Mouse (Mus musculus) cortical plate, adult 2 months (tissue): ENCODE measurements around the gene Mcm10. TPM values are rescaled to one million over a fixed set of nuclear protein-coding genes. Genes with fewer than 3 reads are reported as not detected.
"Not testable (repeated sequence)": the region's sequence is repeated elsewhere in the genome, so short reads cannot be mapped to it uniquely, and the experiment has no call there.

ENCODE experiments used
- H3K27ac ChIP-seq: fragments of 200-500 bp; 2 replicates; pipeline ENCODE4 v1.5.1; 2012; ENCODE audit warnings: low read length, control low read depth, inconsistent platforms; ENCODE audit not compliant: insufficient read depth
- H3K4me1 ChIP-seq: fragments of 200-500 bp; 2 replicates; pipeline ENCODE4 v1.6.1; 2011; ENCODE audit warnings: low read length; ENCODE audit not compliant: control insufficient read depth, insufficient read depth
- H3K4me3 ChIP-seq: fragments of 200-500 bp; 2 replicates; pipeline ENCODE4 v1.5.1; 2011; ENCODE audit warnings: mild to moderate bottlenecking, low read length, control low read depth; ENCODE audit not compliant: insufficient read depth
- CTCF ChIP-seq: fragments of 200-500 bp; IDR thresholded peaks from 2 replicates; pipeline ENCODE4 v1.5.1; 2011; ENCODE audit warnings: mild to moderate bottlenecking, control low read depth, low read length; ENCODE audit not compliant: insufficient read depth; ENCODE audit errors: extremely low read depth
- POLR2A ChIP-seq: fragments of 200-500 bp; IDR thresholded peaks from 2 replicates; pipeline ENCODE4 v1.6.1; 2011; ENCODE audit warnings: mild to moderate bottlenecking, low read length, control low read depth; ENCODE audit not compliant: insufficient read depth; ENCODE audit errors: extremely low read depth
- polyA plus RNA-seq: library from polyadenylated mRNA; depleted of rRNA; stranded (reverse); fragments of >200 nt; gene quantifications from 2 replicates; pipeline ENCODE4 v1.2.3, GENCODE M21; 2012; rRNA removed

Mcm10 gene
- polyA plus RNA-seq, 1 experiment: 2.3 TPM

GRCm38 (mm10) chr2:4958039-4958438 is 54.6 kb downstream of the Mcm10 start:
- Histone ChIP-seq H3K4me1 (no peaks in the 10 kb centered on the region), H3K4me3 (no peak overlapping the region), H3K27ac (no peak overlapping the region)
- TF ChIP-seq POLR2A (no peak), CTCF (no peak)

GRCm38 (mm10) chr2:4954216-4954760 is 58.3 kb downstream of the Mcm10 start:
- no peak overlapping the region for H3K4me3 ChIP-seq
- H3K4me1 ChIP-seq: no peaks in the 10 kb centered on the region
- H3K27ac ChIP-seq: no peak overlapping the region
- no peak for TF ChIP-seq POLR2A

DNA sequence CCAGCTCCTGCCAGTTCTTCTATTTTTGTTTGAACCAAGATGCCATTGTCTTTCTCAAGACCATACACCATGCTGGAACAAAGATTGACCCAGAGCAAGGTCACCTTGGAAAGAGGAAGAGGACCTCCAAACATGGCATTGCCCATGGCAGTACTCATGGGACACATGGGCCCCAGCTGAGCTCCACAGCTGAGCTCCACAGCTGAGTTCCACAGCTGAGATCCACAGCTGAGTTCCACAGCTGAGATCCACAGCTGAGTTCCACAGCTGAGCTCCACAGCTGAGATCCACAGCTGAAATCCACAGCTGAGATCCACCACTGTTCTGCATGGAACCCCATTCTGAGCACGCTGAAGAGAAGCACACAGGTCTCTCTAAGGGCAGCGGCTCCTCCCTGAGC is 61.6 kb downstream of the Mcm10 start:
- H3K27ac ChIP-seq: no peak overlapping the region
- H3K4me3 ChIP-seq: no peak overlapping the region
- TF ChIP-seq CTCF (no peak), POLR2A (no peak)
- no peaks in the 10 kb centered on the region for H3K4me1 ChIP-seq

- not testable (repeated sequence) for H3K4me3 ChIP-seq, H3K4me1 ChIP-seq, H3K27ac ChIP-seq
Measured at GRCm38 (mm10) chr2:4949691-4950090, 62.9 kb downstream of the Mcm10 start.

DNA sequence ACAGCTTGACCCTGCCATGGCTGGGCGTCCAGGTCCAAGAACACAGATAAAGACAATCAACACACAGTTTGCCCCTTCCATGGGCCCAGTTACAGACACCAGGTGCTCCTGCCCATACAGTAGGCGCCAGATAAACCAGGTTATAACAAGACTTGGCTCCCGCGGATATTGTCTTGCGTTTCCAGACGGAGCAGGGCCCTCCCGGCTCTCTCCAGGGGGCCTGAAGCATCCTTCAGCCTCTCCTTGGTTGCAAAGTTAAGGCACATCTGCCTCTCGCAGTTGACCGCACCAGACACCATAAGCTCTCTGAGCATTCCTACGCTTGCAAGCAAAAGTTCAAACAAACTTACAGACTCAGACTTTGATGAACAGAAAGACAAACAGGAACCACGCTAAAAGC is 71.7 kb downstream of the Mcm10 start:
- H3K4me3 ChIP-seq: no peak overlapping the region
- H3K27ac ChIP-seq: no peak overlapping the region
- TF ChIP-seq POLR2A: no peak
- no peak for TF ChIP-seq CTCF
- H3K4me1 ChIP-seq: no peaks in the 10 kb centered on the region

Other genes starting within 250 kb of the Mcm10 start
- gene Sephs1, start 131.2 kb downstream of the Mcm10 start, polyA plus RNA-seq: 16.7 and 17.5 TPM in 2 replicates
- gene Phyh, start 93.8 kb downstream of the Mcm10 start, polyA plus RNA-seq: 125 and 133 TPM in 2 replicates
- gene Ucma, start 36.7 kb downstream of the Mcm10 start, polyA plus RNA-seq: 1.6 and 3.3 TPM in 2 replicates
- gene Optn, start 51.3 kb upstream of the Mcm10 start, polyA plus RNA-seq: 7.5 and 7.8 TPM in 2 replicates
- gene Ccdc3, start 125.0 kb upstream of the Mcm10 start, polyA plus RNA-seq: 8.6 and 11.4 TPM in 2 replicates